Mouse (Mus musculus) NIH3T3 (cell line): Measurements from ENCODE around the gene Cast.

Experiments used
- DNase-seq: peaks from one replicate; pipeline ENCODE4 v3.0.0-alpha.2; 2012; ENCODE audit warnings: low read depth

Cast gene

DNA sequence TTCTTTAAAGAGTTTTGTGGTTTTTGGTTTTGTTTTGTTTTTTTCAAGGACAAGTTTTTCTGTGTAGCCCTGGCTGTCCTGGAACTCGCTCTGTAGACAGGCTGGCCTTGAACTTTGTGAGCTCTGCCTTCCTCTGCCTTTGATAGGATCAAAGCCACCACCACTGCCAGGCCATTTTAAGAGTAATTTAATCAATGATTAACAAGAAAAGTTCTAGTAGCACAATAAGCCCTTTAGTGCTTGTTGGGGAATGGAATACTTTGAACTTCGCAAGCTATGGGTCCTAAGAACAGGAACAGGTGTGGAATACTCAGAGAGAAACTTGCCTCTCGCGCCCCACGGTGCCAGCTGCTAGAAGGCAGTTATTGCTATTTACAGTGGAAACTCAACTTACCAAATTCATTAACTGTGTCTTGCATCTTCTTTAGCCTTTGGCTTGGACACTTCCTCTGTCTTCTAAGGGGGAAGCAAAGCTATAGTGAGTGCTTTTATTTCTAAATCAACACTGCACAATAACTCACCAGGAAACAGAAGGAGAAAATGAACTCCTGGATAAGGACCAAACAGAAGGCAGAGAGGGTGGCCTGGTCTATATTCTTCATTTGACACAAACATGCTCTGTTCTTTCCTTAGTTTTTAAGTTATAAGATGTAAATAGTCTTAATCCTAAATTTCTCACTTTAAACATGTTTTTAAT lies 113.0 kb downstream of the Cast start:
- DNase-seq: no peak
